Mouse (Mus musculus): ENCODE measurements around the gene Nprl2.

Gene Nprl2

DNA sequence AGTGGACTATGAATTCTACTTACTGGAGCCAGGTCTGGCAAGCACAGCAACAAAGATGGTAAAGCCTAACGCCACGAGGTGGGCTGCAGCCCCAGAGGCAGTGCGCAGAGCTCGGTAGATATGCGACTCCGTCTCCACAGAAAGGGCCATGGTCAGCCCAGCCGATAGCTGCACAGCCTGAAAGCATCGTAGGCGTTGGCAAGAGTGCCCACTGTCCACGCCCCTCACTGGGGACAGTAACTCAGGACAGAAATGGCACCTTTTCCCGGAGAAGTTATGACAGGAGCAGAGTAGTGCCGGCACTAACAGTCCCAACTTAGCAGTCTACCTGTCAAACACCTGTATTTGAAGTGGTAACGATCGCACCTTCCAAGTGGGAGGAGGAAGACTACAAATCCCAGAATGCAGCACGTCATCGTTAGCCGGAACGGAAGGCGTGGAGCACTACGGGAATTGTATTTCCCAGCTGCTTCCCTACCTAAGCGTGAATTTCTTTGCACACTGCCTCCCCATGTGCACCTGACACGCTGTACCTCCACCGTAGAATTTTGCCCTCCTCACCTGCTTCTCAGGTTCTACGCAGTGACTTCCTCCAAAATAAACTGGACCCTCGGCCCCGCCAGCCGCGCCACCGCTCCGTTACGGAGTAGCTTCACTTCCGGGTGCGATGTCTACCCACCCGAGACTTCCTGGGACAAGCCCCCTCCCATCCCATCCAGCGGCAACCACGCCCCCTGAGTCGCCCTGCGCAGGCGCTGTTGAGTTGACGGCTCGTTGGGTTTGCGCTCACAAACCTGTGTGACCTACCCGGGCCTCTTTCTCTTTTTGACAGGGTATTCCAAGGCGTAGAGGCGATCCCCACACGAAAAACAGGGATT lies at the start of gene Nprl2, which contains the start of gene Cyb561d2:
Gene Nprl2, plus strand, starts transcription at position 753 of the 878 bp plus-strand sequence.
Gene Cyb561d2, minus strand, starts transcription at position 720 of the 878 bp plus-strand sequence.
- peak; percentile 93 to 94 for DNase-seq

DNA sequence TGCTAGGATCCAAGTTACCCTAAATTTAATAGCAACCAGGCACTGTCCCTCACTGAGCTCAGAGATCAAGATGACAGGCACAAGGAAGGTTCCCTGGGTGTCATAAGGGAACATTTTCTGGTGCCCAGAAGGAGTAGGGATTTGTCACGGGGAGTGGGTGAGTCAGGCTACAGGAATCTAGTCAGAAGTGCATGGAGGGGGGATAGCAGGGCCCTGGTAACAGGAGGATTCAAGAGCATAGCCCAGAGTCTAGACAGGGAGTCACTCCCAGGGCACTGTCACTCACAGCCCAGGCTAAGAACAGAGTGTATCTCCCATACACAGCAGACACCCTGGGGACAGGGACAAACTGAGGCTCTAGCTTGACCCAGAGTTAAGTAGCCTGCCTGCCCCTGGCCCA lies 48.5 kb upstream of the Nprl2 start:
- no peak for DNase-seq

GRCm38 (mm10) chr9:107494238-107494637 lies 47.8 kb upstream of the Nprl2 start:
- DNase-seq: no peak

GRCm38 (mm10) chr9:107496359-107496758 lies 45.7 kb upstream of the Nprl2 start:
- no peak for DNase-seq

- DNase-seq: no peak
Observed at GRCm38 (mm10) chr9:107500708-107501286, 41.2 kb upstream of the Nprl2 start.

- DNase-seq: peak; percentile 76 to 81
Observed at GRCm38 (mm10) chr9:107502131-107502846, 39.7 kb upstream of the Nprl2 start.

GRCm38 (mm10) chr9:107504662-107505537 lies 37.1 kb upstream of the Nprl2 start:
- peak; percentile 45 to 46 for DNase-seq

GRCm38 (mm10) chr9:107508266-107508665 lies 33.8 kb upstream of the Nprl2 start:
- no peak for DNase-seq

GRCm38 (mm10) chr9:107510384-107511100 lies 31.5 kb upstream of the Nprl2 start:
- no peak for DNase-seq

DNA sequence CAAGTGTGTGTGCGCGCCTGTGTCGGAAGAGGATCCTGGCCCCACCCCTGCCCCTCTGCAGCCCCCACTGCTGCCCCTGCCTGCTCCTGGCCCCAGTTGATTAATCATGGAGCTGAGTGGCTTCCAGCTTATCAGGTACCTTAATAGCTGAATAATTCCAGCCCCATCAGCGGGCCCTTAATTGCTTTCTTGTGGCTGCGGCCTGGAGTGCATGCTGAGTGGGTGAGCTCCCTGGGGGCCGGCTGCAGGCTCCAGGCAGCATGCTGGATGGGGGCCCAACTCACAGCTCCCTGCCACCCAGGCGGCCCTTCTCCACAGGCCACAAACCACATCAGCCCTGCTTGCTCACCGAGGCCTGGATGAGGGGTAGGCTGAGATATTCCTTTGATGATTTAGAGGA lies 30.6 kb upstream of the Nprl2 start:
- no peak for DNase-seq

GRCm38 (mm10) chr9:107512326-107512725 lies 29.7 kb upstream of the Nprl2 start:
- no peak for DNase-seq

DNA sequence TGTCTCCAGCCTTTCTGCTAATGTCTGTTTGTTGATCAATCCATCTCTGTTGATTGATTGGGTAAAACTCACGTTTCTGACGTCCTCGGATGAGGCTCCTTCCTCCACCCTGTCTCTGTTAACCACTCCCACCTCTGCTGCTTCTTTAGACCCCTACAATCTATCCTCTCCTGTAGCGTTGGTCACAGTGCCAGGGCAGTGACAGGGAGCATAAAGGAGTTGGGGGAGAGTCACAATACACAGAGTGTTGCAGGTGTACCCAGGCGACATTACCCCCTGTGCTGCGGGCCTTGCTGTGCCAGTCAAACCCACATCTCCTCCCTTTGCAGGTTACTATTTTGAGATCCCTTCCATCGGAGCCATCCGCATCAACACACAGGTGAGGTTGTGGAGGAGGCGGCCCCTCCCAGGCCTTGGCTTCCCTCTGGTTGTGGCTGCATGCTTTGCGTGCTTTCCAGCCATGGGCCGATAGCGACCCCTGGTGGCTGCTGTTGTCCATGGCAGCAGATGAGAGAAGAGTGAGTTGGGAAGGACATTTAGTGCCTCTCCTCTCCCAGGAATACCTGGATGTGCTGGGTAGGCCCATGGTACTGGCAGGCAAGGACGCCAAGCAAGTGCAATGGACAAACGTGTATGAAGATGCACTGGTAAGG lies 27.6 kb upstream of the Nprl2 start:
- peak; percentile 88 to 94 for DNase-seq

DNA sequence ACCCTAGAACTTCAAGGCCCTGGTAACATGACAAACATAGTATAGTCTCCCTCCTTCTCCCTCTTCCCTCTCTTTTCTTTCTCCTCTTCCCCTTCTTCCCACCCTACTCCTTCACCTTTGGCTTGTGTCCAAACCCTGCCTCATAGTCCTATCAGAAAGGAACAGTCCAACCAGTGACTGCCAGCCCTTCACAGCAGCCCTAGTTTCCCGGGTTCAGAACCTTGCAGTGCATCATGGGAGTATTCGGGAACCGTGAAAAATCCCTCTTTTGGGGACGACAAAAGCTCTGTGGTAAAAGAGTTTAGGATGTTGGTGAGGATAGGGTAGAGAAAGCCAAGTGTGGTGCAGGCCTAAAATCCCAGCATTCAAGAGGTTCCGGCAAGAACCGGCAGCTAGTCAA lies 21.7 kb upstream of the Nprl2 start:
- DNase-seq: no peak

DNA sequence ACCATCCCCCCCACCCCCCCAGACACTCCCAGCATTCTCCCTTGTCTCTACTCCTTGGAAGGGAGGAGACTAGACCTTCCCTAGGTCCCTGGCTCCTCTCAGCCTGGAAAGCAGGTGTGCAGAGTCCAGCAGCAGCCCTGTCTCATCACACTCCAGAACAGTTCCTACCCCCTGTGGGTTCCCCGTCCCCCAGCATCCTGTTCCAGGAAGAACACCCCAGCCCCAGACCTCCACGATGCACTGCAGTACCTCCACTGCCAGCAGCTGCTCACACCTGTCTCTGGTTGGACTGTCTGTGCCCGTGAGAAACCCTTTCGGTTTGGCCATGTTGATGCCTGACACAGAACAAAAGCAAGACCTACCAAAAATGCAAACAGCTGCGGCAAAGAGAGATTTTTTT lies 20.8 kb upstream of the Nprl2 start:
- DNase-seq: no peak

DNA sequence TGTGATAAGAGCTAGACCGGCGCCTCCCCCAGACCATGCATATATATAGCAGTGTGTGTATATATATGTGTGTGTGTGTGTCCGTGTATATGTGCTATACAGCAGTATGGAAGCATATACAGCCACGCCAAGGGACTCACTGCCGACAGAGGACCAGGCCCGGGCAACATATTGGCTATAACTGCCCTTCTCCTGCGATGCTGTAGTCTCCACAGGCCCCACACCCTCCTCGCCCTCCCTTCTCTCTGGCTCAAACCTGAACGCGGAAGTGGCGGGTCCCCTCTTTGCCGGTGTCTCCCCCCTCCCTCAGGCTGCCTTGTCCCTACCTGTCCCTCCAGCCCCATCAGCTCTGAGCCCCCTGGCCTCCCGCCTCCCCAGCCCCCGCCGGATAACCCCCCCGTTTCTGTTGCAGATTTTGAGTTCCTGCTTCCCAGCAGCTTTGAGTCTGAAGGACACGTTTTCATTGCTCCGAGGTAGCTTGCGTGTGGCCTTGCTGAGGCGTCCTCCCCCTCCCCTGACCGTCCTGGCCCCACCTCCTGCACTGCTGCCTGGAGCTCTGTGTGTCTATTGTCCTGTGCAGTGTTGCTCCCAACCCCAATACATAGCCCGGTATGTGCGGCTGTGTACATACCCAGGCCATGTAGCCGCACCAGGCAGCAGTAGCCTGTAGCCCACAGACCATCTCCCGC lies 20.2 kb upstream of the Nprl2 start:
- DNase-seq: no peak

DNA sequence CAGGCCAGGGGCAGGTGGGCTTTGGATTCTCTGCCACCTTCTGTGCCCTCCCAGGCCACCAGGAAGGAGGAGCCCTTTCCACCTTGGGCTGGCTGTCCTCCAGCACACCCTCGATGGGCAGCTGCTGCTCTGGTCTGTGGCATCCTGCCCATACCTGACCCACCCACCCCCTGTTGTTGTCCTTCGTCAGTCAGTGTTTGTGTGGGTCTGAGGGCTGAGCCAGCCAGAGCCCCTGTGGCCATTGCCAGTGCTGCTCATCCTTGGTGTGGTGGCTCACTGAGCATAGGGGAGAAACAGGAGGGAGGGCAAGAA lies 19.7 kb upstream of the Nprl2 start:
- DNase-seq: no peak

GRCm38 (mm10) chr9:107526198-107527026 lies 15.6 kb upstream of the Nprl2 start:
- DNase-seq: no peak

GRCm38 (mm10) chr9:107533791-107534407 lies 8.1 kb upstream of the Nprl2 start, which contains the start of gene Tmem115:
TSS of gene Tmem115 (plus strand) at chr9:107533945.
- DNase-seq: peak; percentile 90 to 97
